Mouse (Mus musculus): ENCODE results near the gene Ctns. TPM values are rescaled to one million over a fixed set of nuclear protein-coding genes. Genes with fewer than 3 reads are reported as not detected.

Gene Ctns
- total RNA-seq, 2 experiments from 2014 or later: 19.1 to 19.4 TPM

DNA sequence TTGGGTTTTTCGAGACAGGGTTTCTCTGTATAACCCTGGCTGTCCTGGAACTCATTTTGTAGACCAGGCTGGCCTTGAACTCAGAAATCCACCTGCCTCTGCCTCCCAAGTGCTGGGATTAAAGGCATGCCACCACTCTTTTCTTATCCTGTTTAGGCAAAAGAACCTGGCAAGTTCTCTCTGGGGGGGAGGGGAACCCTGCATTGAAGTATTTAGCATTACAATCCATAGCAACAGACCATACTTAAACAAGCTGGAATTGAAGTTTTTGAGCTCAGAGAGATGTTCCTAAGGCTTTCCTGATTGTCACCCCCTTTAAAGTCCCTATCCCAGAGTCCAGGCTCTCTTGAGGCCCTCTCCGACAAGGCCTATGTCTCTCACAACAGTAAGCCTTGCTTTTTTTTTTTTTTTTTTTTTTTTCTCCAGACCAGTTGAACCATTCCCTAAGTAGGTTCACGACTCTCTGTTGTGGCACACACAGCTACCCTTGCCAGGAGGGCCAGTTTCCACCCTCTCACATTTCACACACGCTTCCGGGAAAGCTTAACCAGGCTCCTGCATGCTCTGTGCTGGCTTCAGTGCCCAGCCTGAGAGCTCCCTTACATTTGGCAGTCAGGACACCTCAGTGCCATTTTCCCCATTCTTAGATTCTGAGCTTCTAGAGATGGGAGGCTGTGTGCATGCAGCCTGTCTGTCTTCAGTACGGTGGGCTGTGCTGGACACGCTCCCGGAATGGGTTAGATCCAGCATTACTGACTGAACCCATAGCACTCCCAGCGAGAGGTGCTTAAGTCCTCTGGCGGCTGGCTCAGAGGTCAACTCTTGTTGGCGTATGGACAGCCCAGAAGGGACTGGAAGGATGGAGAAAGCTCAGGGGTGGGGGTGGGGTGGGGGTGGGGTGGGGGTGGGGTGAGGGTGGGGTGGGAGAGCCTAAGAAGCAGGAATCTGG, 52.5 kb downstream of the Ctns start:
- no peak for DNase-seq (ENCODE audit: low spot score in 2 of 2)

- no peak for DNase-seq (ENCODE audit: low spot score in 2 of 2)
These were observed 54.6 kb downstream of the Ctns start for GRCm38 (mm10) chr11:73144261-73144681.

DNA sequence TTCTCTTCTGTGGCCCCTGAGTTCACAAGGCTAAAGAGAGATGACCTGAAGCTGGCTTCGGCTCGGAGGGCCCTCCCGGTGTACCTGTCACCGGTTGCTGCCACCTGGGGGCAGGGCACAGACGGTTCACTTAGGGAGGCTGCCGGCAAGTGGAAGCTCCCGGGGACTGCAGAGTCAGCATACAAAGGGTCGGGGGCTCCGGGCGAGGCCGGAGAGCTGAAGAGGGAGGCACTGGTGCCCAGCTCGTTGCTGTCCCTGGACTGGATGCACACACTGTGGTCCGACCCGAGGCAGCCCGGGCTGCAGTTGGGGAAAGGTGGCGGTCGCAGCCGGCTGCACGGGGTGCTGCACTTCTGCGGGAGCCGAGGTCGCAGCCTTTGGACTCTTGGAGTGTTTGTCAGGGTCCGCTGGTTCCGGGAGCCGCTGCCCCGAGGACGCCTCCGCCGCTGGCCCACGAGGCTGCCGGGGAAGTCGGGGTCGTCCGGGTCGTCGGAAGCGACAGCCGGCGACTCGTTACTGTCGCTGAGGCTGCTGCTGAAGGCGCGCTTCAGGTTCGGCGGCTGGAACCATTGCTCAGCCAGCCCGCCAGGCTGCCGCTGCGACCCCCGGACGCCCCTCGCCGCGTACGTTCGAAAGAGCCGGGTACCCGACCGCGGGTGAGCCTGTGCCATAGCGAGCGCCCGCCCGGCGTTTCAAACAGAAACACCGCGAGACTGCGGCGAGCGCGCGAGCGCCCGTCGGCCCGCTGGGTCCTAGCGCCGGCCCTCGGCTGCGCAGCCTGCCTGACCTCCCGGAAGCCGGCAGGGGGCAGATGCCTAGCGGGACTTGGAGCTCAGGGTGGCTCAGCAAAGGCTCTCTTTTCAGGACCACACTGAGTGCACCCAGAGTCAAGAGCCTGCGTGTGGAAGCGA, 61.0 kb downstream of the Ctns start, which contains the start of gene Haspin:
TSS of gene Haspin (minus strand) at position 704 of the 911 bp plus-strand sequence.
- DNase-seq (ENCODE audit: low spot score in 2 of 2): peak; percentile 87 to 92

DNA sequence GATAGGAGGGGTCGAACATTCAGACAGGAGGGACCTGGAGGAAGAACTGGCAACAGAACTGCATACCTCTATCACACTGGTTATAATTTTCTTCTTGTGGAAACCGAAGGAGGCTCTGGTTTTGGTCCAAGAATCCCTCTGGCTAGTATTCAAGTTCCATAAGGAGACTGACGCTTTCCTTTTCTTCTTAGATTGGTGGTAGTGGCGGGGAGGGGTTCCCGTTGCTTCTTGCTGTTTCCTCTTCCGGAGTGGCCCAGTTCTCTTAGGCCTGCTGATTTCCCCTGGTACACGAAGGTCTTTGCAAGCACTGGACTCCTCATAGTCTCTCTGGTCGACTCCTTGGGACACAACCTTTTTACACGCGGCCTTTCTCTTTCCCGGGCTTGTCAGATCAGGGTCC, 61.7 kb downstream of the Ctns start:
- DNase-seq (ENCODE audit: low spot score in 2 of 2): no peak

GRCm38 (mm10) chr11:73136587-73136986, 62.3 kb downstream of the Ctns start:
- no peak for DNase-seq (ENCODE audit: low spot score in 2 of 2)

DNA sequence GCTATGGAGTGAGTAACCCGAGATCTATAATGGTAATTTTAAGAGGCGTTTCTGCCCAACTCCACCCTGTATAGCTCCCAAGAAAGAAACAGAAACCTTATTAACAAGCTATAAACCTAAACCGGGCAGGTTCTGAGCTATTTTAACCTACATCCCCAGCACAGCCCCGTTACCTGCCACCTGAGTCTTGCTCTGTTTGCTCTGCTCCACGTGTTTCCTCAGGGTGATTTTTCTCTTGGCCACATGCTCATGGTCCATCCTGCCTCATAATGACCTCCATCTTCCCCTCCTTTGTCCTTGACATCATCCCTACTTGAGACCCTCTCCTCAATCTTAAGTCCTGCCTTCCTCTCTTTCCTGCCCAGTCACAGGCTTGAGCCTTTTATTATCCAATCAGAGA, 64.6 kb downstream of the Ctns start:
- no peak for DNase-seq (ENCODE audit: low spot score in 2 of 2)

Other genes starting within 250 kb of the Ctns start
- gene Atp2a3, start 237.9 kb downstream of the Ctns start, total RNA-seq (2021): 10 to 100 TPM; 16.6 to 18.3 TPM
- 1 to 10 TPM; 1.3 to 3.2 TPM for gene P2rx1, start 199.9 kb downstream of the Ctns start, total RNA-seq (2021)
- 1 to 10 TPM; 2.5 to 2.6 TPM for gene Camkk1, start 180.0 kb downstream of the Ctns start, total RNA-seq (2021)
- gene Ncbp3, start 151.3 kb downstream of the Ctns start, total RNA-seq (2021): 10 to 100 TPM; 15.2 to 17.2 TPM
- gene Itgae, start 108.5 kb downstream of the Ctns start, total RNA-seq (2021): under 1 TPM; 0.42 to 0.45 TPM
- gene Haspin, start 60.7 kb downstream of the Ctns start, total RNA-seq (2021): 1 to 10 TPM; 4.6 to 5.9 TPM
- gene P2rx5, start 38.6 kb downstream of the Ctns start, total RNA-seq (2021): 1 to 10 TPM; 1.8 to 2.7 TPM
- 10 to 100 TPM; 60.5 to 72.1 TPM for gene Emc6, start 22.0 kb downstream of the Ctns start, total RNA-seq (2021)
- 10 to 100 TPM; 74.0 to 82.4 TPM for gene Tax1bp3, start 22.0 kb downstream of the Ctns start, total RNA-seq (2021)
- 1 to 10 TPM; 6.8 to 9.0 TPM for gene Shpk, start 418 bp upstream of the Ctns start, total RNA-seq (2021)
- gene Trpv1, start 35.2 kb upstream of the Ctns start, total RNA-seq (2021): under 1 TPM; 0.14 to 0.22 TPM
- gene Trpv3, start 68.3 kb upstream of the Ctns start, total RNA-seq (2021): under 1 TPM; 0.08 to 0.17 TPM
- 10 to 100 TPM in 1 of 2 experiments, 1 to 10 TPM in 1; 7.7 to 12.0 TPM for gene Aspa, start 130.6 kb upstream of the Ctns start, total RNA-seq (2021)
- gene Gm49340, start 130.7 kb upstream of the Ctns start, total RNA-seq (2021): not detected
- under 1 TPM; 0.22 to 0.56 TPM for gene Spata22, start 130.7 kb upstream of the Ctns start, total RNA-seq (2021)
- not detected for gene Olfr20, start 151.7 kb upstream of the Ctns start, total RNA-seq (2021)
- gene Olfr376, start 172.2 kb upstream of the Ctns start, total RNA-seq (2021): not detected
- gene Olfr1, start 200.6 kb upstream of the Ctns start, total RNA-seq (2021): not detected
- not detected for gene Olfr378, start 229.4 kb upstream of the Ctns start, total RNA-seq (2021)